Mouse (Mus musculus) stomach, embryonic 16.5 days (tissue): ENCODE measurements around the gene Espn. TPM values are rescaled to one million over a fixed set of nuclear protein-coding genes. Genes with fewer than 3 reads are reported as not detected.
A peak's percentile ranks its signal among the peaks of the same experiment; 100 is the strongest.

ENCODE experiments used
- ATAC-seq: fragments of 200-750 bp; cut with Nextera tagmentation; 2 replicates; pipeline ENCODE4 v1.8.0; 2017; ENCODE audit warnings: moderate number of reproducible peaks, moderate TSS enrichment; ENCODE audit not compliant: insufficient read depth, low FRiP score
- H3K27ac ChIP-seq: fragments of 300-500 bp; sonication (generic); 2 replicates; pipeline ENCODE4 v1.5.1; 2014; ENCODE audit warnings: low read length
- H3K27me3 ChIP-seq: fragments of 300-500 bp; sonication (generic); 2 replicates; pipeline ENCODE4 v1.6.1; 2014; ENCODE audit warnings: low read length, control low read depth, mixed read lengths; ENCODE audit not compliant: control insufficient read depth, insufficient read depth
- H3K36me3 ChIP-seq: fragments of 300-500 bp; sonication (generic); 2 replicates; pipeline ENCODE4 v1.6.1; 2014; ENCODE audit warnings: low read length; ENCODE audit not compliant: control insufficient read depth, insufficient read depth
- H3K4me1 ChIP-seq: fragments of 300-500 bp; sonication (generic); 2 replicates; pipeline ENCODE4 v1.6.1; 2014; ENCODE audit warnings: low read length, control low read depth, mixed read lengths; ENCODE audit not compliant: control insufficient read depth, insufficient read depth
- H3K4me2 ChIP-seq: fragments of 300-500 bp; sonication (generic); 2 replicates; pipeline ENCODE4 v1.6.1; 2014; ENCODE audit warnings: low read depth, low read length, mixed read lengths
- H3K4me3 ChIP-seq: fragments of 300-500 bp; sonication (generic); replicated peaks from 2 replicates; pipeline ENCODE4 v1.5.1; 2014; ENCODE audit warnings: mild to moderate bottlenecking, low read length
- H3K9ac ChIP-seq: fragments of 300-500 bp; sonication (generic); 2 replicates; pipeline ENCODE4 v1.6.1; 2014; ENCODE audit warnings: low read length
- H3K9me3 ChIP-seq: fragments of 300-500 bp; sonication (generic); replicated peaks from 2 replicates; pipeline ENCODE4 v1.6.1; 2016; ENCODE audit warnings: low read length, control low read depth; ENCODE audit not compliant: control insufficient read depth
- WGBS: fragments of 180-500 bp; shearing (Covaris S2); extraction: QIAGEN DNeasy Blood & Tissue Kit; methylation state at CpG from one replicate; pipeline ENCODE4 v1.1.7; 2014; 5-methylcytosine and 5-hydroxymethylcytosine counted together
- polyA plus RNA-seq: library from polyadenylated mRNA; unstranded; fragments of >200 nt; fragmentation: Nextera tagmentation; extraction: Ambion mirVana; gene quantifications from 2 replicates; pipeline ENCODE4 v1.2.1, GENCODE M21; 2015

Espn gene
- 8.6 and 9.1 TPM in 2 replicates for polyA plus RNA-seq

DNA sequence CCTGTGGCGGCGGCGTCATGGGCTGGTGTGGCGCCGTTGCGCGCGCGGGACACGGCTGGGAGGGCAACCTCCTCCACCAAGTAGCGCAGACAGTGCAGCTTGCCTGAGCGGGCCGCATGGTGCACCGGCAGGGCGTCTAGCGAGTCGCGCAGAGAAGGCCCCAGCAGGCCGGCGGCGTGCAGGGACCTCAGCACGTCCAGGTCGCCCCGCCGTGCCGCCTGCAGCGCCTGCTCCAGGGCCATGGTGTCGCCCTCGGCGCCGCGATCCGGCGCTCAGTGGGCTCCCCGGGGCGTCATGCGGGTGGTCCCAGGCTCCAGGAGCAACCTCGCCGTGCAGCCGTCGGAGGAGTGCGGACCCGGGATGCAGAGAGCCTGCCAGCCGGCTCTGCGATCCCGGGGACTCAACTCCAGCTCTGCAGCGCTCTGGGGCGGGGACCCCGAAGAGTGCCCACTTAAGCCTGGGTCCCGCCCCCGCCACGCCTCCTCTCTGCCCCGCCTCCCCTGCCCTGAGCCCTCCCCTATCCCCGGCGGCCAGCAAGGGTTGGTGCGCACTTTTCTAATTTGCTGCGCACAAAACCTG, at the start of gene Espn:
Gene Espn, minus strand, starts transcription at position 406 of the 579 bp plus-strand sequence.
- Histone ChIP-seq H3K4me3 (peak within 1 kb of the TSS; percentile 50), H3K4me2 (peak within 1 kb of the TSS; percentile 64), H3K27me3 (peaks cover 22% of the 10 kb centered on the region), H3K27ac (no peak within 1 kb of the TSS), H3K9ac (peak within 1 kb of the TSS; percentile 62), H3K9me3 (no peaks in the 10 kb centered on the region), H3K4me1 (peaks cover 11% of the 10 kb centered on the region), H3K36me3 (no peaks in the 10 kb centered on the region)
- WGBS: 1% methylated on average over 57 of the region's 57 CpGs
- peak; percentile 70; the same call in 1 of the 2 replicates for ATAC-seq

DNA sequence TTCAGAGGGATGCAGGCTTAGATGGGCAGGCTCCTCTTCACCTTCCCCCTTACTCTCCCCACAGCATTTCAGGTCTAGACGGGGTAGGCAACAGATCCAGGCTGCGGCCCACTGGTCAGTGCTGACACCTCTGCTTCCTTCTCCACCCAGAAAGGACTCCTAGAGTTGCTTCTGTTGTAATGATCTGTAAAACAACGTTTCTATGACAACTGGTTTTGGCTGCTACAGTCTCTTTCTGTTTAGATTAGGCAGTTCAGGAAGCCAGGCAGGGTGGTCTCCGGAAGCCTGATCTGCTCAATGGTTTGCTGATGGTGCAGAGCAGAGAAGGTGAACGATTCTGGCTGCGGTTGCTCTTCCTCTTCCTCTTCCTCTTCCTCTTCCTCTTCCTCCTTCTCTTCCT, 49.3 kb upstream of the Espn start:
- Histone ChIP-seq H3K9ac (no peak overlapping the region), H3K4me1 (peaks cover 25% of the 10 kb centered on the region), H3K27ac (peak overlapping the region; percentile 17; the same call in 1 of the 2 replicates), H3K4me2 (no peak overlapping the region; the same call in 1 of the 2 replicates), H3K36me3 (no peaks in the 10 kb centered on the region), H3K4me3 (no peak overlapping the region), H3K27me3 (no peaks in the 10 kb centered on the region), H3K9me3 (no peaks in the 10 kb centered on the region)
- peak; percentile 48; the same call in 1 of the 2 replicates for ATAC-seq
- 32% methylated on average over 6 of the region's 6 CpGs for WGBS

DNA sequence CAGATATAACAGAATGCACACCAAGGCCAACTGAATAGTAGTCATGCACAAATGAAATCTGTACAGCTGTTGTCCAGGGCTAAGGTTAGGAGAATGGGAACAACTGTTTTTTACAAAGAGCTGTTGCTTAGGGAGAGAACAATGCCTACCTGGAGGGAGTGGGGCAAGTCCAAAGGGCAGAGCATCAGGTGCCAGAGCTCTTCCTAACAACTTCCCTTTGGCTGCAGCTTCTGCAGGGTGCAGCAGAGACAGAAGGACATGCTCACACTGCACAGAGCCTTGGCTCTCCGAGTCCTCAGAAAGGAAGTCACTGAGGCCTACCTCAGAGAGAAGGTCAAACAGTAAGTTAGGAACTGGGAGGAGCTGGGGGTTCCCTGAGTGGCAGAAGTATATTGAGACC, 47.4 kb upstream of the Espn start:
- Histone ChIP-seq H3K36me3 (no peaks in the 10 kb centered on the region), H3K27me3 (no peaks in the 10 kb centered on the region), H3K27ac (no peak overlapping the region), H3K4me1 (peaks cover 24% of the 10 kb centered on the region), H3K4me2 (no peak overlapping the region), H3K4me3 (no peak overlapping the region), H3K9me3 (no peaks in the 10 kb centered on the region), H3K9ac (no peak overlapping the region)
- no peak for ATAC-seq
- WGBS: 52% methylated on average over 1 of the region's 1 CpGs

DNA sequence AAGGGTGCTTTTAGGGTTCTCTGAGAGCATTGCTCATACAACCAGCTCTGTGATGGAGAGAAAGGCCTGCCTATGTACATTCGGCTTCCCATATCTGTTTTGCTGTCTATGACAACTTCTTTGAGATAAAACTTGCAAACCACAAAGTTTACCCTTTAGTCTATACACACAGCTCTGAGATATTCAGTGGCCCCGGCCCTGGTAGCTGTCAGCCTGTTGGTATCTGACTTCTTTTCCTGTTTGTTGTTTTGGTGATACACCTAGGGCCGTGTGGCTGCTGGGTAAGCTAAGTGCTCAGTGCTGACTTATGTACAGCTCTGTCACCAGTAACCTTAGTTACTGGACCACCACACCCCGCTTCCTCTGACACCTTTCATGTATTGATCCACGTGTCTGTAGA, 45.4 kb upstream of the Espn start:
- H3K4me2 ChIP-seq: no peak overlapping the region
- H3K27ac ChIP-seq: no peak overlapping the region
- H3K27me3 ChIP-seq: no peaks in the 10 kb centered on the region
- ATAC-seq: no peak
- no peaks in the 10 kb centered on the region for H3K36me3 ChIP-seq
- H3K4me3 ChIP-seq: no peak overlapping the region
- 63% methylated on average over 5 of the region's 5 CpGs for whole genome bisulfite sequencing
- H3K9ac ChIP-seq: no peak overlapping the region
- no peaks in the 10 kb centered on the region for H3K9me3 ChIP-seq
- H3K4me1 ChIP-seq: peaks cover 19% of the 10 kb centered on the region

DNA sequence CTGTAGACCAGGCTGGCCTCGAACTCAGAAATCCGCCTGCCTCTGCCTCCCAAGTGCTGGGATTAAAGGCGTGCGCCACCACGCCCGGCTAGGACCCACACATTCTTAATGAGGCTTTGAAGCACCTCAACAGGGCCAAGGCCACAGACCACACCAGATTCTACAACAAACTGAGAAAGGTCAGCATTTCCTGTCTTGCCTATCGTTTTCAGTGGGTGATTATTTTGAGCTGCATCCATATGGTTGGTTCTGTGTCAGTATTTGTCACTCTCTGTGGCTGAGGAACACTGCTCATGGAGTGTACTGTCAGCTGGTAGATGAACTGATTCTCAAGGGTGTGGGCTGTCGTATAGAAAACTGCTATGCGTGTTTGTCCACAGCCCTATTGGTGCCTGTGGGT, 44.1 kb upstream of the Espn start:
- Histone ChIP-seq H3K36me3 (no peaks in the 10 kb centered on the region), H3K4me2 (no peak overlapping the region), H3K9ac (no peak overlapping the region), H3K27ac (no peak overlapping the region), H3K27me3 (no peaks in the 10 kb centered on the region), H3K4me3 (no peak overlapping the region), H3K9me3 (no peaks in the 10 kb centered on the region), H3K4me1 (peaks cover 10% of the 10 kb centered on the region)
- no peak for ATAC-seq
- WGBS: 90% methylated on average over 8 of the region's 9 CpGs

DNA sequence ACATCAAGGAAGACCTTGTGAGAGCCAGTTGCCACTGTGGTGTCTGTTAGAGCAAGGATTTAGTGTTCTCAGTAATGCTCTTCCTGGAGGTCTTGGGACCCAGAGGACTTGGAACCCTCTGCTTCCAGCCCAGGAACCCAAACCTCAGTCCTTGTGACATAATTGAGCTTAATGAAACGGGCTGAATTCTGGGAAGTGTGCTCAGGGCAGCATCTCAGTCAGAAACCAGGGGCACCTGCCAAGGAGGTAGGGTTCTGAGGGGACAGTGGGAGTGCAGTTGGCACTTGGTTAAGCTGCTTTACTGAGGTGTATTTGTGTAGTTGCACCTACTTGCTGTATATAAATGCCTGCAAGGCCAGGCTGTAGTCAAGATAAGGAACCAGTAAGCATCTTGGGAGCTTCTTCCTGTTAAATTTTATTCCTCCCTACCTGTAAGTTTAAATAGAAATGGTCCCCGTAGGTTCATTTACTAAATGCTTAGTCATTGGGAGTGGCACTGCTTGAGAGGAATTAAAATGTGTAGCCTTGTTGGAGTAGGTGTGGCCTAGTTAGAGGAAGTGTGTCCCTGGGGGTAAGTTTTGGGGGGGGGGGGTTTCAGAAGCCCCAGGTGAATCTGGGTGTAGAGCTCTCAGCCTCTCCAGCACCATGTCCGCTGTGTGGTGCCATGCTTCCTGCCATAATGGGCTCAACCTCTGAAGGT, 42.5 kb upstream of the Espn start:
- no peak overlapping the region for H3K27ac ChIP-seq
- ATAC-seq: no peak
- no peaks in the 10 kb centered on the region for H3K36me3 ChIP-seq
- H3K9me3 ChIP-seq: no peaks in the 10 kb centered on the region
- no peak overlapping the region for H3K9ac ChIP-seq
- 71% methylated on average over 3 of the region's 3 CpGs for WGBS
- no peaks in the 10 kb centered on the region for H3K27me3 ChIP-seq
- peaks cover 4% of the 10 kb centered on the region; the same call in 1 of the 2 replicates for H3K4me1 ChIP-seq
- no peak overlapping the region for H3K4me2 ChIP-seq
- H3K4me3 ChIP-seq: no peak overlapping the region

DNA sequence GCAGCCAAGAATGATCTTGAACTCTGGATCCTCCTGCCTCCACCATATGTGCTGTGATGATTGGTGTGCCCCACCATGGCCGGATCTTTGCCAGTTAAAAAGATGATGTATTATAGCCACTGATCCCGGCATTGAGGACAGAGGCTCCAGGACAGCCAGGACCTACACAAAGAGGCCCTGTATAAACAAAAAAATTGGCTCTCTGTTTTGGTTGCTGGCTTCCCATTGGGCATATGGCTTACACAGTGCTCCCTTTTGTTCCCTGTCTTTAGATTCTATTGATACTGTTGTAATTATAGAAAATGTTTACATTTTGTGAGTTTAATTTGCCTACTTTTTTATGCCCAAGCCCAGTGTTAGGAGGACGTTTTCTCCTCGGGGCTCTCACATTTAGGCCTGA, 40.4 kb upstream of the Espn start:
- Histone ChIP-seq H3K9me3 (no peaks in the 10 kb centered on the region), H3K36me3 (no peaks in the 10 kb centered on the region), H3K27me3 (no peaks in the 10 kb centered on the region), H3K27ac (no peak overlapping the region), H3K4me1 (peaks cover 4% of the 10 kb centered on the region; the same call in 1 of the 2 replicates), H3K9ac (no peak overlapping the region), H3K4me2 (no peak overlapping the region), H3K4me3 (no peak overlapping the region)
- WGBS: 43% methylated on average over 4 of the region's 4 CpGs
- no peak for ATAC-seq

DNA sequence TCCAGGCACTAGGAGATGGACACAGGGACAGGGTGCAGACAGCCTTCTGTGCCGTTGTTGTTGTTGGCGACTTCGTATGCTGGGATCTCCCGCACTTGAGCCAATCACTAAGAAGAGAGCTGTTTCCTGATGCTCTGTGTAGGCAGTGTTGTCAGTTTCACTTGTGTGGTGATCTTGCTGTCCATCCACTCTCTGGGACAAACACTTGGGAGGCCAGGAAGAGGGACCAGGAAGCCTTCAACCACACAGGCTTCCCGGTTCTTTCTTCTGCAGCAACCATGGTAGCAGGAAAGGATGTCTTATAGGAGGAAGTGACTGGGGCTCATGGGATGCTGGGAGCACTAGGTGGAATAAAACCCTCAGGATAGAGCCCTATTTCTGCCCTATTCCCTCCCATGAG, 38.5 kb upstream of the Espn start:
- no peak for ATAC-seq
- Histone ChIP-seq H3K27ac (peak overlapping the region; percentile 32; the same call in 1 of the 2 replicates), H3K27me3 (no peaks in the 10 kb centered on the region), H3K4me3 (no peak overlapping the region), H3K4me2 (no peak overlapping the region), H3K4me1 (peaks cover 19% of the 10 kb centered on the region), H3K36me3 (no peaks in the 10 kb centered on the region), H3K9me3 (no peaks in the 10 kb centered on the region), H3K9ac (no peak overlapping the region)
- WGBS: 68% methylated on average over 5 of the region's 5 CpGs

DNA sequence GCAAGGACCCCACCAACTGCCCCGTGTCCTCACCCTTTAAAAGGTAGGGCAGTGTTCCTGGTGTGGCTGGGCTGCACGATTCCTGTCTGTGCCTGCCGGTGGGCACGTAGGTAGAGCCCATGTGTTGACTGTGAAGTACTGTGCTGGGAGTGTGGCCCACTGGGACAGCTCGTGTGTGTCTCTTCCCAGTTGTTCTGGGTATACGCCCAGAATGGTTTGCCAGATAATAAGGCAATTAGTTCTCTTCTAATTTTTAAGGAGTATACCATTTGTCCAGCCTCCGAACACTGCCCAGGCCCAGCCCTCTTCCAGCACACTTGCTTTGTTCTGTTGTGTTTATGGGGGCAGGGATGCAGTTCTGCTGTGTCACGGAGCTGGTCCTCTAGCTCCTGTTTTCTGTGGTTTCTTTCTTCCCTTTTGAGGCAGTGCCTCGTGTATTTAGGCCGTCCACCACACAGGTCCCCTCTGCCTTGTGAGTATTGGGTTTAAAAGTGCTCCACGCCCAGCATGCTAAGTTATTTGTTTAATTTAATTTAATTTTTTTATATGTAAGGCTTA, 38.0 kb upstream of the Espn start:
- 73% methylated on average over 11 of the region's 11 CpGs for WGBS
- no peaks in the 10 kb centered on the region for H3K36me3 ChIP-seq

More for the DNA sequence above, 38.0 kb upstream of the Espn start:
- no peak for ATAC-seq
- Histone ChIP-seq H3K4me1 (peaks cover 25% of the 10 kb centered on the region), H3K9me3 (no peaks in the 10 kb centered on the region), H3K4me3 (no peak overlapping the region), H3K27me3 (no peaks in the 10 kb centered on the region), H3K9ac (no peak overlapping the region), H3K4me2 (no peak overlapping the region), H3K27ac (peak overlapping the region; percentile 7; the same call in 1 of the 2 replicates)
